Mouse (Mus musculus): ENCODE data around the gene Col17a1. TPM values are rescaled to one million over a fixed set of nuclear protein-coding genes. Genes with fewer than 3 reads are reported as not detected.

Col17a1 gene
- polyA plus RNA-seq (2015; fragmentation: Nextera tagmentation; extraction: Ambion mirVana): 40.6 and 45.7 TPM in 2 replicates

- 56% methylated on average over 6 of the region's 6 CpGs for WGBS
- H3K4me2 ChIP-seq (replicated peaks): peak within 1 kb of the TSS; percentile 22; the same call in 1 of the 2 replicates
- no peak within 1 kb of the TSS for H3K9ac ChIP-seq
- no peaks in the 10 kb centered on the region for H3K9me3 ChIP-seq (replicated peaks)
- H3K4me1 ChIP-seq: peaks cover 19% of the 10 kb centered on the region
- H3K36me3 ChIP-seq: no peaks in the 10 kb centered on the region
- ATAC-seq (ENCODE audit: insufficient number of reproducible peaks, low FRiP score, low TSS enrichment, low read depth): no peak
- H3K27me3 ChIP-seq: no peaks in the 10 kb centered on the region
- peak within 1 kb of the TSS; percentile 75 for H3K27ac ChIP-seq (replicated peaks)
- peak within 1 kb of the TSS; percentile 32 for H3K4me3 ChIP-seq (replicated peaks)
Measured at GRCm38 (mm10) chr19:47691994-47692393, at the start of gene Col17a1. Gene Col17a1 (minus strand): TSS chr19:47692094.

GRCm38 (mm10) chr19:47731931-47732330 lies 40.0 kb upstream of the Col17a1 start:
- H3K9me3 ChIP-seq (replicated peaks): no peaks in the 10 kb centered on the region
- H3K27ac ChIP-seq (replicated peaks): peak overlapping the region; percentile 99
- H3K36me3 ChIP-seq: peaks cover 37% of the 10 kb centered on the region
- peak overlapping the region; percentile 79 for H3K9ac ChIP-seq
- WGBS: under 1% methylated on average over 14 of the region's 15 CpGs
- H3K4me2 ChIP-seq (replicated peaks): peak overlapping the region; percentile 60
- H3K4me3 ChIP-seq (replicated peaks): peak overlapping the region; percentile 81
- peaks cover 25% of the 10 kb centered on the region for H3K4me1 ChIP-seq
- H3K27me3 ChIP-seq: no peaks in the 10 kb centered on the region
- no peak for ATAC-seq (ENCODE audit: insufficient number of reproducible peaks, low FRiP score, low TSS enrichment, low read depth)

GRCm38 (mm10) chr19:47731071-47731881 lies 39.4 kb upstream of the Col17a1 start, which contains the start of gene Sfr1:
Gene Sfr1 (plus strand): TSS chr19:47731682.
- Histone ChIP-seq H3K4me1 (peaks cover 26% of the 10 kb centered on the region), H3K4me2 (replicated peaks) (peak within 1 kb of the TSS; percentile 60), H3K4me3 (replicated peaks) (peak within 1 kb of the TSS; percentile 81), H3K36me3 (peaks cover 33% of the 10 kb centered on the region), H3K9ac (peak within 1 kb of the TSS; percentile 79), H3K27ac (replicated peaks) (peak within 1 kb of the TSS; percentile 99), H3K9me3 (replicated peaks) (no peaks in the 10 kb centered on the region), H3K27me3 (no peaks in the 10 kb centered on the region)
- ATAC-seq (ENCODE audit: insufficient number of reproducible peaks, low FRiP score, low TSS enrichment, low read depth): peak; percentile 95
- under 1% methylated on average over 70 of the region's 72 CpGs for WGBS

- Histone ChIP-seq H3K9me3 (replicated peaks) (no peaks in the 10 kb centered on the region), H3K36me3 (peaks cover 27% of the 10 kb centered on the region), H3K27ac (replicated peaks) (peak overlapping the region; percentile 99), H3K9ac (peak overlapping the region; percentile 45; the same call in 1 of the 2 replicates), H3K4me2 (replicated peaks) (peak overlapping the region; percentile 60), H3K27me3 (no peaks in the 10 kb centered on the region), H3K4me1 (peaks cover 32% of the 10 kb centered on the region), H3K4me3 (replicated peaks) (peak overlapping the region; percentile 81)
- ATAC-seq (ENCODE audit: insufficient number of reproducible peaks, low FRiP score, low TSS enrichment, low read depth): peak; percentile 83
- under 1% methylated on average over 12 of the region's 12 CpGs for WGBS
Measured at GRCm38 (mm10) chr19:47730691-47731070, 38.8 kb upstream of the Col17a1 start.

- Histone ChIP-seq H3K36me3 (no peaks in the 10 kb centered on the region), H3K27ac (replicated peaks) (no peak overlapping the region; the same call in 1 of the 2 replicates), H3K9me3 (replicated peaks) (no peaks in the 10 kb centered on the region), H3K4me2 (replicated peaks) (no peak overlapping the region), H3K4me1 (peaks cover 26% of the 10 kb centered on the region), H3K9ac (no peak overlapping the region), H3K27me3 (no peaks in the 10 kb centered on the region), H3K4me3 (replicated peaks) (no peak overlapping the region)
- no peak for ATAC-seq (ENCODE audit: insufficient number of reproducible peaks, low FRiP score, low TSS enrichment, low read depth)
- WGBS: 32% methylated on average over 7 of the region's 7 CpGs
Measured at GRCm38 (mm10) chr19:47725643-47726140, 33.8 kb upstream of the Col17a1 start.

- no peaks in the 10 kb centered on the region for H3K27me3 ChIP-seq
- no peak overlapping the region for H3K4me2 ChIP-seq (replicated peaks)
- no peak overlapping the region for H3K4me3 ChIP-seq (replicated peaks)
- no peak for ATAC-seq (ENCODE audit: insufficient number of reproducible peaks, low FRiP score, low TSS enrichment, low read depth)
- H3K27ac ChIP-seq (replicated peaks): no peak overlapping the region
- H3K9me3 ChIP-seq (replicated peaks): no peaks in the 10 kb centered on the region
- no peak overlapping the region for H3K9ac ChIP-seq
- WGBS: 63% methylated on average over 4 of the region's 4 CpGs
- no peaks in the 10 kb centered on the region for H3K36me3 ChIP-seq
- peaks cover 19% of the 10 kb centered on the region for H3K4me1 ChIP-seq
Measured at GRCm38 (mm10) chr19:47724903-47725302, 33.0 kb upstream of the Col17a1 start.

- Histone ChIP-seq H3K9me3 (replicated peaks) (no peaks in the 10 kb centered on the region), H3K4me1 (peaks cover 8% of the 10 kb centered on the region; the same call in 1 of the 2 replicates), H3K27ac (replicated peaks) (no peak overlapping the region), H3K27me3 (no peaks in the 10 kb centered on the region), H3K36me3 (no peaks in the 10 kb centered on the region), H3K4me3 (replicated peaks) (no peak overlapping the region), H3K9ac (no peak overlapping the region), H3K4me2 (replicated peaks) (no peak overlapping the region)
- 69% methylated on average over 6 of the region's 6 CpGs for WGBS
- no peak for ATAC-seq (ENCODE audit: insufficient number of reproducible peaks, low FRiP score, low TSS enrichment, low read depth)
Measured at GRCm38 (mm10) chr19:47722471-47722870, 30.6 kb upstream of the Col17a1 start.

- Histone ChIP-seq H3K4me2 (replicated peaks) (no peak overlapping the region), H3K4me1 (no peaks in the 10 kb centered on the region), H3K27me3 (no peaks in the 10 kb centered on the region), H3K9me3 (replicated peaks) (no peaks in the 10 kb centered on the region), H3K9ac (no peak overlapping the region), H3K27ac (replicated peaks) (no peak overlapping the region), H3K4me3 (replicated peaks) (no peak overlapping the region), H3K36me3 (no peaks in the 10 kb centered on the region)
- 85% methylated on average over 3 of the region's 3 CpGs for WGBS
- ATAC-seq (ENCODE audit: insufficient number of reproducible peaks, low FRiP score, low TSS enrichment, low read depth): no peak
Measured at GRCm38 (mm10) chr19:47719147-47719546, 27.3 kb upstream of the Col17a1 start.

- no peak overlapping the region for H3K9ac ChIP-seq
- 63% methylated on average over 2 of the region's 2 CpGs for WGBS
Measured at GRCm38 (mm10) chr19:47716144-47716543, 24.2 kb upstream of the Col17a1 start.

GRCm38 (mm10) chr19:47713457-47713856 lies 21.6 kb upstream of the Col17a1 start:
- no peaks in the 10 kb centered on the region for H3K36me3 ChIP-seq
- no peak overlapping the region for H3K4me3 ChIP-seq (replicated peaks)
- H3K4me2 ChIP-seq (replicated peaks): no peak overlapping the region
- no peaks in the 10 kb centered on the region for H3K9me3 ChIP-seq (replicated peaks)
- 0 out of 2 replicates have a peak, but pooled peaks cover 4% of the 10 kb centered on the region for H3K4me1 ChIP-seq
- H3K9ac ChIP-seq: no peak overlapping the region
- no peak overlapping the region for H3K27ac ChIP-seq (replicated peaks)
- 37% methylated on average over 9 of the region's 9 CpGs for WGBS
- no peaks in the 10 kb centered on the region for H3K27me3 ChIP-seq
- no peak for ATAC-seq (ENCODE audit: insufficient number of reproducible peaks, low FRiP score, low TSS enrichment, low read depth)

More at GRCm38 (mm10) chr19:47716144-47716543, 24.2 kb upstream of the Col17a1 start:
- Histone ChIP-seq H3K27me3 (no peaks in the 10 kb centered on the region), H3K36me3 (no peaks in the 10 kb centered on the region), H3K4me2 (replicated peaks) (no peak overlapping the region), H3K4me1 (0 out of 2 replicates have a peak, but pooled peaks cover 4% of the 10 kb centered on the region), H3K27ac (replicated peaks) (no peak overlapping the region), H3K9me3 (replicated peaks) (no peaks in the 10 kb centered on the region), H3K4me3 (replicated peaks) (no peak overlapping the region)
- no peak for ATAC-seq (ENCODE audit: insufficient number of reproducible peaks, low FRiP score, low TSS enrichment, low read depth)

- H3K27me3 ChIP-seq: no peaks in the 10 kb centered on the region
- H3K27ac ChIP-seq (replicated peaks): no peak overlapping the region
- H3K4me1 ChIP-seq: 0 out of 2 replicates have a peak, but pooled peaks cover 6% of the 10 kb centered on the region
- ATAC-seq (ENCODE audit: insufficient number of reproducible peaks, low FRiP score, low TSS enrichment, low read depth): no peak
- WGBS: 66% methylated on average over 4 of the region's 4 CpGs
- no peak overlapping the region for H3K9ac ChIP-seq
- H3K4me2 ChIP-seq (replicated peaks): no peak overlapping the region
- H3K36me3 ChIP-seq: no peaks in the 10 kb centered on the region
- no peak overlapping the region for H3K4me3 ChIP-seq (replicated peaks)
- H3K9me3 ChIP-seq (replicated peaks): no peaks in the 10 kb centered on the region
Measured at GRCm38 (mm10) chr19:47710376-47710775, 18.5 kb upstream of the Col17a1 start.

Measured in embryonic facial prominence, embryonic 15.5 days (tissue).